Mouse (Mus musculus) bone marrow macrophage, adult 2 months (primary cell): Measurements from ENCODE around the gene Meioc.

Experiments
- CTCF ChIP-seq: IDR thresholded peaks from 2 replicates; pipeline ENCODE4 v1.5.1; 2012; ENCODE audit warnings: low read depth, mild to moderate bottlenecking, low read length, moderate library complexity
- POLR2A ChIP-seq: IDR thresholded peaks from 2 replicates; pipeline ENCODE4 v1.6.1; 2012; ENCODE audit warnings: mild to moderate bottlenecking, low read depth, low read length, borderline replicate concordance

- TF ChIP-seq POLR2A = no peak
- TF ChIP-seq CTCF = peak; percentile 75
Measured at GRCm38 (mm10) chr11:102690162-102690561, 26.6 kb downstream of the Meioc start.
